Mouse (Mus musculus) regulatory T cell (primary cell): ENCODE measurements around the gene Slc6a13.

ENCODE experiments used
- in situ Hi-C: fragments of 300-600 bp; cut with MboI, MseI; formaldehyde crosslinking; loops from one replicate; pipeline ENCODE4 v1.15.1; 2025; ENCODE audit warnings: high pct_unique_total_duplicates

Gene Slc6a13

DNA sequence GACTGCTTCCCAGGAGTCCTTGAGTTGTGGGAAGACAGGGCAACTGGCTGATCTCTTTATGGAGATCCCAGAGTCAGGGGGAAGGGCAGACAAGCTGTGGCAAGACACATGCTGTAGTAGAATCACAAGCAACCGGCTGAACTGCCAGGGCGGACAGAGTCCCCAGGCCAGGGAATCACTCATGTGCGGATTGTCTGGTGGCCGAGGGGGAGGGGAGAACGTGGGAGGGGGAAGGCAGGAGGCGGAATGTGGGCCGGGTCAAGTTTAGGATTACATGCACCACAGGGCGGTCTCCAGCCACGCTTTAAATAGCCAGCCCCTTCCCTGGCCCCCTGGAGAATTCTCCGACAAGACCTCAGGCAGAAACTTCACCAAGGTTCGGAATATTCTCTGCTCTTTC is at the start of gene Slc6a13:
Gene Slc6a13, plus strand, starts transcription at position 274 of the 400 bp plus-strand sequence.
- in situ Hi-C loops: no loop called here

DNA sequence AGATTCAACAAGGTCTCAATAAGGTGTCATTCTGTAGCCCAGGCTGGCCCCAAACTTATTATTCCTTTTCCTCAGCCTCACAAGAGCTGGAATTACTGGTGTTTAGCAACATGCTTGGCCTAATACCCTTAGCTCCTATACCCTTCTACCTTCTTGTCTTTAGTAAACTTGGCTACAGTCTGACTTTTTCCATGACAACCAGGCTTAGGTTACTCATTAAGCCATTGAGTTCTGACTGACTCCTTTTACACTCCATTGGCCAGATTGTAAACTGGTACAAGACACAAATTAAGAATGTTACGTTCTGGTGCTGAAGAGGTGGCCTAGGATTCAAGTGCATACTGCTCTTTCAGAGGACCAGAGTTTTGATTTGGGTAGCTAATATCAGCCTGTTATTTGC is 49.6 kb upstream of the Slc6a13 start:
- in situ Hi-C loops: no loop called here

DNA sequence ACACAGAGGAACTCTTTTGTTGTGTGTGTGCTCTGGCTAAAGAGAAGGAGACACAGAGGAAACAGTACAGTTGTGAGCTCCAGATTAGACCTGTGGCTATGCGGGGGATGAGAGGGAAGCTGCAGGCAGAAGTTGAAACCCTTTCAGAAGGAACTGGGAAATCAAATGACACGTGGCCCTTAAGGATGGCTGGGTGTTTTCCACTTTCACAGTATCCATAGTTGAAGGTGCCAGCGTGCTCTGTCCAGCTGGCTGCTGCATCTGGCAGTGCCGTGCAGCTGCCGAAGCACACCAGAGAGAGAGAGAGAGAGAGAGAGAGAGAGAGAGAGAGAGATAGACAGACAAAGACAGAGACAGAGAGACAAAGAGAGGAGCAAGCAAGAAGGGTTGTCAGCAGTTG is 48.8 kb upstream of the Slc6a13 start:
- in situ Hi-C loops: no loop called here

DNA sequence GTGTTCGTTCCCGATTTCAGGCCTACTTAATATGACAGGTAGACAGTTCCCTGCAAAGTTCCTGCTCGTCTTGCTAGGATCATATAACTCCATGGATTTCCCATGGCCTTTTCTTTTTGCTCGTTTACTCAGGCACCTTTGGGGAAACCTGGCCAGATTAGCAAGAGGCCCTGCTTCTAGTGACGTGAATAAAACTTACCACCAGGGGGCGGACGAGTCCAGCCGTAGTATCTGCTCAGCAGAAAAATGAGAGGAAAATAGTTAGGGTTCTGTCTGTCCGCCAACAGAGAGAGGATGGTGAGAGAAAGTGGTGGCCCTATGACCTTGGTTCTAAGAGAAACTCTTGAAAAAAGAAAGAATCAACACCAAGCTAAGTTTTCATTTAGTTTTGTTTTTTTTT is 39.5 kb upstream of the Slc6a13 start:
- in situ Hi-C loops: no loop called here

DNA sequence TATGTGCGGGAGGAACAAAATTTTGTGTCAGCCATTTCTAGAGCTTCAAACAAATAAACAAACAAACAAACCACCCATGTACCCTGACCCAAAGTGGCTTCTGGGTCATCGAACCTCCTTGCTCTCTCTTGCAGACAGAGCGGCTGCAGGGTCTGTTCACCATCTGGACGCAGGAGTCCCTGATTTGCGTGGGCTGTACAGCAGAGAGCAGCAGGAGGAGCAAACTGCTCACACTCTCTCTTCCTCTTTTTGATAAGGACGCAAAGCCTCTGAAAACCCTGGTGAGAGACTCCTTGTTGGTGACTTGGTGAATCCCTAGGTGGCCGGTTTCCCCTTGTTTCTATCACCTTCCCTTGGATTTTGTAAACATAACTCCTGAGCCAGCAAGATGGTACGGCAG is 38.8 kb upstream of the Slc6a13 start:
- in situ Hi-C loops: no loop called here

DNA sequence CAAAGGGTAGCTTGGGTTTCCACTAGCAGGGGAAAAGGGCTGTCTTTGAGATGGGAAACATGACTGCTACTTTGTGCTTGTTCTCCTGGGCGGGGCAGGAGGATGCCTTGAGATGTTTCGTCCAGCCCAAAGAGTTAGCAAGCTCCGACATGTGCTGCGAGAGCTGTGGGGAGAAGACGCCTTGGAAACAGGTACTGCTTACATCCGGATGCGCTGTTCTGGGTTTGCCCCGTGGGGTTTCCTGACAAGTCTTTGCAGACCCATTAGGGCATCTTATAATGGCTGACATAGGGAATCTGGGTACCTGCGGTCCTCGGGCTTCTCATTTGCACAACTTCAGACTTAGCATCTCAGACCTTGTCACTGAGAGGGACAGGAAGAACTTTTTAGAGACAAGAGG is 38.0 kb upstream of the Slc6a13 start:
- in situ Hi-C loops: no loop called here

DNA sequence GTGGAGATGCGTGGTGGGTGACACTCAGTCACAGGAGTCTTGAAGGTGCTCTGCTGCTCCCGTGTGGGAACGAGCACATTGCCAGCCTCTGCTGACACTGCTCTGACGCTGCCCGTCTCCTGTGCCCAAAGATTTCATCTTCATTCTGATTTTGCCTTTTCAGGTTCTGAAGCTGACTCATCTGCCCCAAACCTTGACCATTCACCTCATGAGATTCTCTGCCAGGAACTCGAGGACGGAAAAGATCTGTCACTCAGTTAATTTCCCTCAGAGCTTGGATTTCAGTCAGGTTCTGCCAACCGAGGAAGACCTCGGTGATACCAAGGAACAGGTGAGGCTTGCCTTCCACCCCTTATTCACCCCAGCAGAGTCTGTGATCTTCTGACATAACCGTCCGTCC is 37.5 kb upstream of the Slc6a13 start:
- in situ Hi-C loops: no loop called here

DNA sequence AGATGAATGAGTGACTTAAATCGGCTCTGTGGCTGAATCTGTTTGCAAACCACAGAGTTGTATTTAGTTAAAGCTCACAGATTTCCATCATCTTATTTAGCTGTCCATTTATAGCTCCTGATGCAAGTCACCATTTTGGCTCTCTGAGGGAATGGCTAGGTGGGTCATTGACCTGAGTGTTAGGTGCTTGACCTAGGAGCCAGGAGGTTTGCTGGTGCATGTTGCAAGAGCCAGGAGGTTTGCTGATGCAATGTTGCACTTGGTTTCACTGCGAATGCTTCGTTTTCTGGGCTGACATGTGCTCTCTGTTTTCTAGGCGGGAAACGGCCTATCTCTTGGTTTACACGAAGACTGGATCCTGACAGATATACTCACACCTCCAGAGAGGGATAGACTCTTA is 29.9 kb upstream of the Slc6a13 start:
- in situ Hi-C loops: no loop called here

DNA sequence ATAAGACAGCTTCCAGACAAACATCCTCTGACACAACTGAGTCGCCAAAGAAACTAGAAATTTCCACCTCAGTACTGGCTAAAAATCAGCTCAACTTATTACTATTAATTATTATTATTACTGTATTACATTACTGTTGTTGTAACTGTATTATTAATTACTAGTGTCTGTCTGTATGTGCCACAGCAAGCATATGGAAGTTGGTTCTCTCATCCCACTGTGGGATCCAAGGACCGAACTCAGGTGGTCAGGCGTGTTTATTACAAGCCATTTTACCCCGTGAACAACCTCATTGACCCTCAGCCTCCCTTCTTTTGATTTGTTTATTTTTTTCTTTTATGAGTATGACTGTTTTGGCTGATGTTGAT is 28.3 kb upstream of the Slc6a13 start:
- in situ Hi-C loops: no loop called here

DNA sequence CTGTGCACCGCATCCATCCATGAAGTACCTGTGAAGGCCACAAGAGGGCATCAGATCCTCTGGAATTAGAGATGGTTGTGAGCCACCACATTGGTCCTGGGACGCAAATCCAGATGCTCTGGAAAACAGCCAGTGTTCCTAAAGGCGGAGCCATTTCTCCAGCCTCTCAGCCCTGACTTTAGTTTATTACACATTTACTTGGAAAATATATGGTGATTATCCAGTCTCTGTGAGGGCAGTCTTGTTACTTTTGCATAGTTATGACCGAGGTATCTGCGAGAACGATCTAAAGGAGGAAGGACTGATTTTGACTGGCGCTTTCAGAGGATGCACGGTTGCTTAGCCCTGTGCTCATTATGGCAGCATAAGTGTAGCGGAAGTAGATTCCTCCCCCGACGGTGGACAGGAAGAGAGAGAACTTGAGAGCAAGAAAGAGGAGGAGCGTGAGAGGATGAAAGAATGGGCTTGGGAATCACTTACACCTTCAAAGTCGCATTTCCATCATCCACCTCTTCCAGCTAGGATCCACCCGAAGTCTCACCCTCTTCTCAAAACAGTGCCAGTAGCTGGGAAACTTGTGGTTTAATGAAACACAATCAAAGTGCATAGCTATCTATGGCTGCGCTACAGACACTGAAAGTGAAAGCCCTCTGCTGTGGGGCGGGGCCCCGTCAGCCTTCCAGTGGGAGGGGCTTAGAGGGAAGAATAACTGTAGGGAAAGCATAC is 27.8 kb upstream of the Slc6a13 start:
- in situ Hi-C loops: no loop called here

DNA sequence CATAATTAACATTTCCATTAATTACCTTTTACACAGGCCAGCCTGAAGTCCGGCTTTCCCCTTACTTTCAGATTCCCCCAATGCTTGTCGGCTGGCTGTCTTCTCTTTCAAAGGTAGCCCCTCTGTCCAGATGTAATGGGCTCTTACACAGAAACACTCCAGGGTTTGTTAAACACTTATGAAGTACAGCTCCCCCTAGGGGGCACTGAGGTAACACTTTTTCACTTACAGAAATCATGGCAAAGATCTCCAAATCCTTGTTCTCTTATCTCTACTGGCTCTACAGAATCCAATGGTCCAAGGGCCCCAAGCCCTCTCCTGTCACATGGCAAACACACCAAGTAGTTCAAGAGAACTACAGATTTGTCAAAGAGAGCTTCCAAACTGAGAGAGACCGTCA is 25.7 kb upstream of the Slc6a13 start:
- in situ Hi-C loops: no loop called here

DNA sequence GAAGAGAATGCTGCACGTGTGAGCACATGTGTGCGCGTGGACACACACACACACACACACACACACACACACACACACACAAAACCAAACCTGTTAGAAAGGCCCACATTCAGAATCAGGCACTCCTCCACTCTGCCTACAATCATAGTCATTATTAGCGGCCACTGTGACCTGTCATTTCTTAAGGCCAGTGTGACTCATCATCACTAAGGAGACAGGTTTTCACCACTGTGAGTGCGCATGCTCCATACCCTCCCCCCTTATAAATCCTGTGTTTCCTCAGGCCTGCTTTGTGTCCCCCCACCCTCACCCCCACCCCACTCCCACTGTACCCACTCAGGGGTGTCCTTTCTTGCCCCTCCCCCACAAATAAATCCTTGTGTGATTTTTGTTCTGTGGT is 15.9 kb upstream of the Slc6a13 start:
- in situ Hi-C loops: no loop called here

DNA sequence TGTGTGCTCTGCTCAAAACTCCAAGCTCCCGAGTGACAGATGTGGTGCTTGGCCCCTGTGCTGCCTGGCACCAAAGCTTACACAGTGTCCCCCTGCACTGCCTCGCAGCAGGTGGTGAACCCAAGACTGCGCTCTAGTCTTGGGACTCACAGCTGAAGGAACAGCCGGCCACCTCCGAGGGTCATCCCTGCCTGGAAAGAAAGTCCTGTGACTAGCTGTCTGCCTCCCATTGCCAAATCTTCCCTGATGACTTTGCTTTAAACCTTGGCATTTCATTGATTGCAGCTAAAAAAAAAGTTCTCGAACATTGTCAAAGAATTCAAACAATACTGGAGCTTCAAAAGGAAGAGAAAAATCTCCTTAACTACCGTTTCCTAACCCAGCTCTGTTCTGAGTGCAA is 710 bp upstream of the Slc6a13 start:
- in situ Hi-C loops: no loop called here

DNA sequence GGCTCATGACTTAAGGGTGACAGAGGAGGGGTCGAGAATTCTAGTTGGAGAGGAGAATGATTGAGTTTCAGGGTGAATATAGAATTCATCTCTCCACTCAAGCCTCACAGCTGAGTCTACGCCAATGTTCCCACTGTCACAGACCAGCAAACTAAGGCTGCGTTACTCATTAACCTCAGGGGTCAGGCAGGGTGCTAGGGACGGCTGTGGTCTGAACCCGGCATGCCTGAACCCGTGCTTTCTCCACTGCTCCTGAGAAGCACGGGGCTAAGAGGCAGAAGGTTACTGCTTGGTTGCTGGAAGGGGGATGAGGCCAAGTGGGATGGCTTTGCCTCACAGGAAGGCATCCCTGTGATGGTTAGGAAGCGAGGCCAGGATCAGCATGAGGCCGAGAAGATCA is 477 bp downstream of the Slc6a13 start:
- in situ Hi-C loops: no loop called here

DNA sequence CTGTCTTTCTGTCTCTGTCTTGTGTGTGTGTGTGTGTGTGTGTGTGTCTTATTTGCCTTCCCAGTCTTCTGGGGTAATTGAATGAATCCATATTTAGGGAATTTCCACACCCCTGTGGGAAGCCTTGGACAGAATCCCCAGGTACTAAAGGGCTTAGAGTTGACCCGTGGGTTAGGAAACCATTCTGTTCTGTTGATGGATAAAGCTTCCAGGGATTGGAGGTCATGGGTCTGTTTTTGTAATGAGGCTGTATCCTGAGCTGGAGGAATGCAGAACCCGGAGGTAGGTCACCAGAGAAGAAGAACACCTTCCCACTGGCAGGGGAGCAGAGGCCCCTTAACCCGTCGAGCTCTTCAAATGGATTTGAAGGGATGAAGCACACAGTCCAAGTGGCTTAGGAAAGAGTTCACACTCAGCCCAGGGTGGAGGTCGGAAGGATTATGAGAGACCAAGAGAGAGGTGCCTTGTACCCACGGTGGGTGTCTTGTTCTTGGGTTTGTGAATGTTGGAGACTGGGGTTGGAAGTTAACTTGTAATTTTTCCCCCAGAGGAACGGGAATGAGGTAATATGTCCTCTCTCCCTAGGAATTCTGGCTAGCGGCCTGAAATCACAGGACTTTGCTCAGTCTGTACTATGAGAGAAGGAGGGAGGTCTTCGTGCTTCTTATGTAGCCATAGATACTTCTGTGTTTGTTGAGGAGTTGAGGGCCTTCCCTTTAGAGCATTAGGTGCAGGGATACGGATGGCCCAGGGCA is 3.6 kb downstream of the Slc6a13 start:
- in situ Hi-C loops: no loop called here

DNA sequence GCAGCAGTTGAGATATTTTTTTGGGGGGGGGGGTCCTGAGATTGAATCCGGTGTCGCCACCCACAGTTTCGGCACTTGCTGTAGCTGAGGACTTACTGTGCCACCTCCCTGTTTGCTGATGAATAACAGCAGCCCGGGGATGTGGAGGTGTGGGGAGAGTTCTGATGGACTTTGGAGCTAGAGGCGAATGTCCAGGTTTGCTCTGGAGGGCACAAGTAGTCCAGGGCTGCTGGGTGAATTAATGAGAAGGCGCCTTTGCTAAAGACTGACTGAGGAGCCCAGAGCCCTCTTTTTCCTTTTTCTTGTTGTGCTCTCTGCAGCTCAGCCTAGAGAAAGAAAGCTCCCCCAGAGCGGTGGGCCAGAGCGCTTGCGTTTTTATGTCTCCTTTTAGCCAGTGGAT is 4.6 kb downstream of the Slc6a13 start:
- in situ Hi-C loops: no loop called here

DNA sequence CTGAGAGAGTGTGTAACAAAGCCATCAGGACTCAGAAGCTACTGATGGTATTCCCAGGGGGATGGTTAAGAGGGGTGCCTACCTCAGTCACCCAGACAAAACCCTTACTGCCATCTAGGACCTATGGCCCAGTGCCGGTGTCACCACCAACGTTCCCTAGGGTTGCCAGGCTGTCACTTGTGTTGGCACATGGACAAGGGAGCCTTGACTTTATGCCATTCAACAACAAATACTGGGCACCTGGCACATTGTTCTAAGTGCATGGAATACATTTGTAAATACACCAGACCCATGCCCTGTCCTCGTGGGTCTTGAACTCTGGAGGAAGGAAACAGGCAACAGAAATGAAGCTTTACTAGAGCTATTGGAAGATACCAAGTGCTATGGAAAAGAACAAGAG is 5.5 kb downstream of the Slc6a13 start:
- in situ Hi-C loops: no loop called here

DNA sequence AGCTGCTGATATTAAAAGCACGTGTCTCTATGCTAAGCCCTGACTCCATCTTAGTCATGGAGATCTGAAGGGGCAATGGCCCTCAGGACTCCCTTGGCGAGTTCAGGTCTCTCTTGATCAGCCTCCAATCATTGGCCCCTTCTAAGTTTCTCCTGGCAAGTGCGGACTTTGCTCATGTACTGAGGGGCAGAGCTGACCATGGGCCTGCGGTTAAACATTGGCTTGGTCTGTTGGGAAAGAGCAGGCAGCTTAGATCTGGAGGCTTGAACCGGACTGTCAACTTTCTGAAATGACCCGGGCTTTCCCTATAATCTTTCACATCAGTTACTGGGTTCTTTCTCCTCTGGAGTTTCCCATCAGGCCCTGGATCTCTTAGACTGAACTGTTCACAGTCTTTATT is 11.0 kb downstream of the Slc6a13 start:
- in situ Hi-C loops: no loop called here

DNA sequence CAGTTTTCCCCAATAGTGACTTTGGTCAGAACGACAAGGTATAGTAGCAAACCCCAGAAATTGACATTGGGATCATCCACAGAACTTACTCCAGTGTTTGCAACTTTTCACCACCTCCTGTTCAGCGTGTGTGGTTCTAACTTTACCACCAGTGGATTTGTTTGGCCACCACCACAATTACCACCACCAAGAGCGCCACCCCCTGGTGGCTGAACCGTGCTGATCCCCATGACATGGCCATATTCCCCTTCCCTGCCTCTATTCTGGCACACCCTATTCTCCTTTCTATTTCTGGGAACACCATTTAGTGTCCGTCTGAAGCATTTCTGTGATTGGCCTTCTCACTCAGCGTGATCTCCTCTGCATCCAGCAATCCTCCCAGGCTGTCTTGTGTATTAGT is 19.1 kb downstream of the Slc6a13 start:
- in situ Hi-C loops: no loop called here

DNA sequence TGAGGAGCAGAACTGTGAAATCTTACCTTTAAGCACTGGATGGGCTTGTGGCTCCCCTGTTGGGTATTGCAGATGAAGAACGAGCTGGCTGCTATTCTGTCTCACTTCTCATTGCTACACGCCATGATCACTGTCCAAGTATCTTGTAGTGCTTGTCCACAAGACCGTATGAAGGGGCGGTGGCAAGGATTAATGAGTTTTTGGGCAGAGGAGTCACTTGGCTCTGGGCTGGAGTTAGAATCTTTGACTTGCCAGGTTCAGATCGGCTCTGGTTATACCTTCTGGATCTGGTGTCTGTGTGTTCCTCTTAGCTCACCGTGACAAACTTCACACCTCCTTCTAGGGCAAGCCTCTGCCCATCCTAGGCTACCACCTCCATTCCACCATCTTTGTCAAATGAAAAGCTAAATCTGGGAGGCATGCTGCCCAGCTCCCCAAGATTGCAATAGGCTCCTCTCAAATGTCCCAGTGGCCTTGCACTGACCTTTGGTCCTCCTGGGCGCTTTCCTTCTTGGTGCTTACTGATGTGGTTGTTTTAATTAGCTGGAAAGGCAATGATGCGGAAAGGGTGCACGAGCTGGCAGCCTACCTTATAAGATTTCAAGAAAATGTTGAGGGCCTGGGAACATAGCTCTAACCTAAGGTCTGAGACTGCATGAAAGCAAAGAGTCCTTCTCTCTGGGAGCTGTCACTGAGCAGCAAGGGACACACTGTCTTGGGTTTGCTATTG is 22.5 kb downstream of the Slc6a13 start:
- in situ Hi-C loops: no loop called here

DNA sequence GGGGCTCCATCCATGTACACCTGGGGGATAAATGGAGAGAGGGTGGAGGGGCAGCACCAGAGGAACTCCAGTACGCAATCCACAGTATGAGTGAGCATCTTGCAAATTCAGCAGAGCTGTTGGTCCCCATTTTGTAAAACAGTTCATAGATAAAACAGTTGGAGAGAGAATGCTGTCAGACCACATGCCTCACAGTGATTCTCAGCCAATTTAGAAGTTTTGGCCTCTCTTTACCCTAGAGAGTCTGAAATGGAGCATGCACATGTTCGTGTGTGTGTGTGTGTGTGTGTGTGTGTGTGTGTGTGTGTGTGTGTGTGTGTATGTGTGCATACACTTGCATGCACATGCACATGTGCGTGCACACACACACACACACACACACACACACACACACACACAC is 25.3 kb downstream of the Slc6a13 start:
- in situ Hi-C loops: no loop called here

DNA sequence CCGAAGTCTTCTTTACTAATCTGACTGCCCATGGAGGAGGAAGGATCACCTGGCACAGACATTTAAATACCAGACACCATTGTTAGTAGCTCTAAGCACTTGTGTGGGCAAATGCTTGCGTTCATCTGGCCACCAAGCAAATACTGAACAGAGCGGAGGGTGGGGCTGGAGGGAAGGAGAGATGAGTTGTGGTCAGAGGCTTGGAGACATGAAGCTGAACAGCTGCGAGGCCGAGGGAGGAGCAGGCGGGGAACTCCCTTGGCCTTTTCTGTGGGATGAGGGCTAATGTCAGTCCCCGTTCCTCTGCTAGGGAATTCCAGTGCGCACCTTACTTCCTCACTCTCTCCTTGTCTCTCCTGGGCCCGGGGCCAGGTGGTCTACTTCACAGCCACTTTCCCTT is 25.7 kb downstream of the Slc6a13 start:
- in situ Hi-C loops: no loop called here

DNA sequence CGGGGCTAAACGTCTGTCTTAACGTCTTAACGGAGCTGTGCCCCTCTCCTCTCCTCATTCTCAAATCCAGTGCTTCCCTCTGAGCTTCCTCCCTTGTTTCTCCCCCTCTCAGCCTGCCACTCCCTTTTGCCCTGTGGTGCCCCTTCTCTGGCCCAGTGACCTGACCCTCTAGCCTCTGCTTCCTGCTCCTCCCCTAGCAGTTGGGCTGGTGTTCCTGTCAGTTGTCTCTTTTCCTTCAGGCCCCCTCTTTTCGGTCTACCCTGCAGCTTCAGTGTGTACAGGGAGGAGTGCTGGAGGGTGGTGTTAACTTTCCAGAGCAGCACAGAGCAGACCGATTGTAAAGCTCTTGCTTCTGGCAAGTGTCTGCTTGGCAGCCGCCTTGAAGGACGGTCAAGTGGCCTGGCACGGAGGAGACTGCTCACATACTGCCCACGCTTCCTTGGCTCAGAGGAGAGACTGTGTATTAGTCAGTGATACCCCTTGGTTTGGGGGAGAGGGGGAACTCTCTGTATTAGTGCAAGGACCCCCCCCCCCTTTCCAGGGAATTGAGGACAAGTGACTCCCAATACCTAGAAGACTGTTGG is 26.6 kb downstream of the Slc6a13 start:
- in situ Hi-C loops: no loop called here
